Mouse (Mus musculus) NIH3T3 (cell line): ENCODE results near the gene Dnah3.
A peak's percentile ranks its signal among the peaks of the same experiment; 100 is the strongest.

Experiments used
- DNase-seq: peaks from one replicate; pipeline ENCODE4 v3.0.0-alpha.2; 2012; ENCODE audit warnings: low read depth

Gene Dnah3

DNA sequence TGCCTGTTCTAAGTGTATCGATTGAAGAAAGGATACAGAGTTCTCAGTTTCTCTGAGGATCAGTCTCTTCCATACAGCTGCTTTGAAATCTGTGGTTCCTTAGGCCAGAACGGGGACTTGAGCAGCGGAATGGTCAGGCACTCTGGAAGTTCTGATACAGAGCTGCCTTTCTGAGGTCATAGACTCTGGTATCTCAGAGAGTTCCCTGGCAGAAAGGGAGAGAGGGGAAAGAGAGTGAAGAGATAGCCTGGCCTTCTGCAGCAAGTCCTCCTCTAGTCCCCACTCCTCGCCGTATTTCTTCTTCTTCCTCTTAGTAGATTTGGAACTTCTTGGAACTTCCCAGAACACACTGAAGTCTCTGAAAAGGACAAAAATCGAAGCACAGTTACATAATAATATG is at the start of gene Dnah3:
Dnah3 (minus strand) TSS at position 101 of the 400 bp plus-strand sequence.
- DNase-seq: no peak

DNA sequence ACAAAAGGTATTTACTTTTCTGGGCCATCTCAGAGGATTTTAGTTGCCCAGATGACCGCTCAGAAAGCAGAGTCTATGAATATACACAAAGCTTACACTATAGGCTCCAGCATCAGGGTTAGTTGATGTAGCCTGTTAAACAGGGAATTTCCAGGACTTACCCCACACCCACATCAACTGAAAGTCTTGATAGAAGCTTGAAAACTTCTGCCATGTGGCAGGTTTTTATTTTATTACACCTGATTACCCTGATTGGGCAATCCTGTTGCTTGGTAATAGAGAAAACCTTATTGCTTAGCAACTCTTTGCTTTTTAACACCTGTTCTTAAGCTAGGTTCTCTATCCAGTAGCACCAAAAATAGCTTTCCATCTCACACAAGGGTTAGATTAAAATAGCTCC is 47.7 kb upstream of the Dnah3 start:
- DNase-seq: no peak

DNA sequence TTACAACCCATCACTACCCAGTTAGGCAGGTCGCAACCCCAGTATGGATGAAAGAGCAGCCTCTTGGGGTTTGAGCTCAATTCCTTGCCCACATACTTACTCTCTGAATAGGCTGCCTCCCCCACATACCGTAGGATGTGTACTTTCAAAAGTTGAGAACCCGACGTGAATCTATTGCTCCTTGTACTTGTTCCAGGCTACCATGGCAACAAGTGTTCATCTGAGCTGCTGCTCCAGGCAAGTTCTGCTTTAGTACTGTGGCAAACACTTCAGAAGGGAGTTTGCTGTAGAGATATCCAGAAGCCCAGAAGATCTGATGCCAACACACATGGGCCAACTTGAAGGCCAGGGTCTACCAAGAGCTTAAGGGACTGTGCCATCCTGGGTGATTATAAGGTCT is 33.9 kb upstream of the Dnah3 start:
- DNase-seq: peak; percentile 3

DNA sequence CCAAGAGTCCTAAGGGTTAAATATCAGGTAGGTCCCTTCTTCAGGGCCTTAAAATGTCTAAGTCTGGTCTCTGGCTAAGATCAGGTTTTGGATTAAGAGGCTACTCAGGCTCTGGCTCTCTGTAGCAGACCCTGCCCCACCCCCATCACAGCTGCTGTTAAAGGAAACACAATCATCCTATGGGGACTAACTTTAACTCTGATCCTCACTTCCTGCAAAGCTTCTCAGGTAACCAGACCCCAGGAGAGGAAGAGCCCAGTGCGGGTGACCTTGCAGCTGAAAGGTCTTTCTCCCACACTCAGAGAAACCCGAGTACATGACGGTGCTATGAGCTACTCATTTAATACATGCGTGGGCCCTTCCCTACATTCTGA is 32.6 kb upstream of the Dnah3 start:
- DNase-seq: no peak

DNA sequence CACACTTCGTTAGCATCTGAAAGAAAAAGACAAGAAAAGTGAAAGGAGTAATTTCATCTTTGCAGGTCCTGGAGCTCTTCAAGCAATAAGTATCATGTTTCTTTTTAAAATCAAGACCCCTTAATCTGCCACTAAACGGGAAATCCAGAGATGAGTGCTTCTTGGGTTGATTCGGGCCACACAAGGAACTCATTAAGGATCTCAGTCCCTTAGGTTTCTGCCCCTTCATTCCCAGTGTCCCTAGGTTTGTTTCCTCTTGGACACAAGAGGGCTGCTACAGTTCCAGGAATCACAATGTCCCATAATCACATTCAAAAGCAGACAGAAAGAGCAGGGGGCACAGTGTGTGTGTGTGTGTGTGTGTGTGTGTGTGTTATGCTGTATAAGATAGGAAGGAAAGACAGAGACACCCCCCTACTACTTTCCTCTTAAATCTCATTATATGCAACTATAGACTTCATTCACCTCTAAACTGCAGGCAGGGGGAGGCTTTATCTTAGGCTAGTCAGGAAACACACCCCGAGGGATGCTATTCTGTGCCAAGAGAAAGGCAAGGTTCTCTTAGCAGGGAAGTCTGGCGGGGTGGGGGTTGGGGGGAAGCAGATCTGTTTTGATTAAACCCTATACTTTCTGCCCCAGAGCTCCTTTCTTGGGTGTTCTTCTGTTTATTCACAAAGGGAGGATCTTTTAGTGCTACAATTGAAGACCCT is 32.1 kb upstream of the Dnah3 start:
- no peak for DNase-seq

DNA sequence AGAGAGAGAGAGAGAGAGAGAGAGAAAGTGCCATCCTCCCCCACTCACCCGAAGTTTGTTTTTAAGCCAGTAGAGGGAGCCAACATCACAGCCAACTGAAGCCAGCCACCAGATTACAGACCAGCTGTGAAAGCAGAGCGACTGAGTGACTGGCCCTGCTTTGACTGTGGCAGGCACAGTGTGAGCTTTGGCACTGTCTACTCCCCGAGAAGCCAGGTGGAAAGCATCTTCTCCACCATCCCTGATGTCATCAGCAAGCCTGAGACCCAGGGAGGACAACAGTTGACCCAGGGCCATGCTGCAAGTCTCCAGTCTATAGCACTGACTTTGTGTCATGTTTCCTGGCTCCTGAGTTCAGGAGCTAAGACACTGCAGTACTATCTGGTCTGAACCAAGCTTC is 29.8 kb upstream of the Dnah3 start:
- peak; percentile 73 for DNase-seq

DNA sequence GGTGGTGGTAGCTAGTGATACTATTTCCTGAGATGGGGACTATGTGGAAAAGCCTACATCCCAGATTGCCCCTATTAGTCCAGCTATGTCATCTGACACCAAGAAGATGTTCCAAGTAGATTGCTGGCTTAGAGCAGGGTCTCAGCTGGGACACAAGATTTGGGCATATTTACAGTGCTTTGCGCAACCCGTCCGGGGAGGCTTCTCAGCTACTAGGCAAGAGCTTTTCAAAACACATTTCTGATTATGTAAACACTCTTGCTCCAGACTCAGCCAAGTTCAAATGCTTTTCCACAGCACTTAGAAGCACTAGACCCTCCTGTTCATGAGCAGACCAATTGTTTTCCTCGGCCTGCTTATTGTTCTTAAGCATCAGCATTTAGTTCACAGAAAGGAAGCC is 28.7 kb upstream of the Dnah3 start:
- DNase-seq: peak; percentile 29

DNA sequence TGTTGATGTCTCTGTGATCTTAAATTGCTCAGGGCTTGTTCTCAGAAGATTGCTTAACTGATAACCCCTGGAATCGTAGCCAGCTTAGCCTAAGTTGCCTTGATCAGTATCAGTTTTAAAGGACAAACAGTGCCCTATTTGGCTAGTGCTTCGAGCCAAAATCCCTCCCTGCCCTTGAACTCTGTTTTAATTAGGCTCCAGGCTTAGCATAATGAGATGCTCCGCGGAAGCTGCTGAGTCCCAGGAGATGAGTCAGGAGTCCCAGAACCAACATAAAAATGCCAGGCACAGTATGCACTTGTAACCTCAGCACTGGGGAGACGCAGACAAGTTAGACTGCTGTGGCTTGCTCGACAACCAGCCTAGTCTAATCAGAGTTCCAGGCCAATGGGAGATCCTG is 22.4 kb upstream of the Dnah3 start:
- DNase-seq: no peak

DNA sequence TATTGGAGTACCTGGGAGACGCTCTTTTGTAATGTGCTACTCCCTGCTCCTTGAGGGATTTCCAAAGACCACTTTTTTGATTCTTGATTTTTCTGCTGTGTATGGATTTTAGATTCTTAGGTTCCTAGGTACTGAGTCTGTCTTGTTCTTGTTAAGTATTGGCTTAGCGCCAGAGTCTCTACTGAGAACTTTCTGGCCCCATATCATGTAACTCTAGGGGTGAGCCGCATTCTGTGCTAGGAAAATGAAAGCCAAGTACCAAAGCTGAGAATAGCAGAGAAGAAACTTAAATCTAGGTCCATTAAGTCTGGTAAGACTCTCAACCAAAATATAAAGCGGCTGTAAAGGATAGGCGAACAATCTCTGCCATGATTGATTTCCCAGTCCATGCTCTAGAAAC is 21.9 kb upstream of the Dnah3 start:
- no peak for DNase-seq

DNA sequence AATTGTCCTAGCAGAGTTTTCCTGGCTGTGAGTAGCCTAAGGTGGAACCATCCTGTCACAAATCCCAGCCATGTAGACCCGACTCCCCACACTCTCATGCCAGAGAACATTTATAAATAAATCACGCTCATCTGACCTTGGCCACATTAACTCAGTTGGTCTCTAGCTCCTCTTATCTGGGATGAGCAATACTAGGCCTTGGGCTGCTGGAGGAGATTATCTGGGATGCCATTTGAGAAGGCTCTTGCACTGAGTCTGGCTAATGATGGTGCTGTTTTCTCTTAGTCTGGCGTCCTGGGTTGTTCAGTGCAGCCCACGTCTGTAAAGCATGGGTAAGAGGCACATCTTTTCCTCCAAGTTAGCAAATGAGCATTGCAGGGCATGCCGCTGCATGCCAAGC is 14.6 kb upstream of the Dnah3 start:
- no peak for DNase-seq

DNA sequence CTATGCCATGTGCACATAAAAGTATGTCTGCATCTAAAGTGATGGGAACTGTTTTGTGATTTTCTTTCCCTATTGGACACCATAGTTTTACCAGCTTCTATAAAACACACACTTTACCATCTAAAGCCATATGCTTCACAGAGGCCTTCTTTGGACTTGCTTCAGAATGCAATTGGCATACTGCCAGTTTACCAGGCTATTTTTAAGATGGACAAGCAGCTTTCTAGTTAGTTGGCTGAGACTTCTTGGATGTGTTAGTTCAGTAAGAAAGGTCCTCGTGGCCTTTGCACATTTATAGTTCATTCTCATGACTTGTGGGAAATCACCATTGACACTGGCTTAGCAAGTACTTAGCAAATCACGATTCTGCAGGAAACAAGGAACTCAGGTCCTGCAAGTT is 11.3 kb upstream of the Dnah3 start:
- DNase-seq: peak; percentile 40

DNA sequence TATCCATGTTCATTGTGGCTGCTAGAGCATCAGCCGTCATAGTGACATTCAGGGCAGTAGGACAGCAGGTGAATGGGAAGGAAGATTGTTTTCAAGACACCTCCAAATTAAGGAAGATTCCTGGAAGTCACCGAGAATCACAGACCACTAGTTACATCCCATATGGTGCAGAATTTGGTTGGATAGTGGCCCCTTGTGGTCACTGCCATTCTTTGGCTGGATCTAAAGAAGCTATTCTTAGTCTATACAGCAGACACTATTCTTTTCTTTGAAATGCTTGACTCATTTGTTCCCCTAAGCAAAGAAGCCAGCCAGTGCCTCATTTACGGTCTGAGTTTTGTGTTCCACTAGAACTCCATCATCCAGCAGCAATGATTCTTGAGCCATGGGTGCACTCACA is 9.9 kb upstream of the Dnah3 start:
- peak; percentile 57 for DNase-seq

DNA sequence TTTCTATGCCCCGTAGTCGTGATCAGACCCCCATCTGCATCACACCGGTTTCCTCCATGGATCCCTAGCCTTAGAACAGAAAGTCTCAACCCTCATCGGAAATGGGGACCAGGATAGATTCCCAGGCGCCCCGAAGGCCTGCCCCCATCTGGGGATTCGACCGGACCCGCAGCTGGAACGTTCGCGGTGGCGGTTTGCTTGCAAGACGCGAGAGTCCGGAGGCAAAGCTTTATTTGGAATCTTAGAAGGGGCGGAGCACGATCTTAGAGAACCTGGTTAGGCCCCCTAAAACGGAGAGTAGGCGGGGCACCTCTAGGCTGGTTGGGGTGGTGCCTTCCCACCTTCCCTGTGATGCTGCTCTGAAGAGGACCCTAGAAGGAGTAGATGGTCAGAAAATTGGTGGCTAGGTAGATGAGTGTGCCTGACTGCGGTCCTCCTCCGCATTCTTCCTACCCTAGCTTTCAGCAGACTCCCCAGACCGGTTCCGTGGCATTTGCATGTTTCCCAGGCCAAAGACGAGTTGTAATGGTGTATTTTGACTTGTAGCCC is 8.0 kb upstream of the Dnah3 start:
- no peak for DNase-seq

DNA sequence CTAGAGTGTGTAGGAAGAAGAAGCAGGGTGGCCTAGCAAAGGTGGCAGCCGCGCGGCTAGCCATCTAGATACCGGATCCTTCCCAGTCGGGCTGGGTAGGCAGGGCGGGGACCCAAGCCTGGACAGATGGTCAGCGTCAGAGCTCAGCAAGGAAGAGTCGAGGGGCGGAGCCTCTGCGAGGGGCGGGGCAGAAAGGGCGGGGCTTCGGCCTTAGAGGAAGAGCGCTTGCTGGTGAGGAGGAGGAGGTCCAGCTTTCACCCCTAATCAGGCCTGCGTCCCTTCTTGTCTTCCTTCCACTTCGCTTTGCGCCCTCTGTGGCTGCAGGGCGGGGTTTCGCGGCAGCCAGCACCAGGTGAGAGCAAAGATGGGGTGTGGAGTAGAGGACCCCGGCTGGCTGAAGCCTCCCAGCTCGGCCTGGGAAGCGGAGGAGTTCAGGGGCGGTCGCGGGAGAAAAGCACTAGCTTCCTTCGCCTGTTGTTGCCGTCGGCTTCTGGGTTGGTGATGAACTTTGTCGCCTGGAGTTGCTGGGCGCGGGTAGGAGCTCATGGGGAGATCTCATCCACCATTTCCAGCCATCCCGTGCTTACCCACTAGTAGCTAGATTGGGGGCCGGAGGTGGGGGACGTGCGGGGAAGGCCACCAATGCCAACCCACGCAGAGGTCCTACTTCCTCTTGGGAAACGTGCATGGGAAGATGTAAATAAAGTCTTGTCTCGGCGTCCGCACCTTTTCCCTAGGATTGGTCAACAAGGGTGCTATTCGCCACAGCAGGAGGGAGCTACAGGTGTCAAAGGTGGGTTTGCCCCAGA is 7.3 kb upstream of the Dnah3 start, which contains the start of gene Tmem159:
Tmem159 (plus strand) TSS at position 190 of the 809 bp plus-strand sequence.
- peak; percentile 90 for DNase-seq

DNA sequence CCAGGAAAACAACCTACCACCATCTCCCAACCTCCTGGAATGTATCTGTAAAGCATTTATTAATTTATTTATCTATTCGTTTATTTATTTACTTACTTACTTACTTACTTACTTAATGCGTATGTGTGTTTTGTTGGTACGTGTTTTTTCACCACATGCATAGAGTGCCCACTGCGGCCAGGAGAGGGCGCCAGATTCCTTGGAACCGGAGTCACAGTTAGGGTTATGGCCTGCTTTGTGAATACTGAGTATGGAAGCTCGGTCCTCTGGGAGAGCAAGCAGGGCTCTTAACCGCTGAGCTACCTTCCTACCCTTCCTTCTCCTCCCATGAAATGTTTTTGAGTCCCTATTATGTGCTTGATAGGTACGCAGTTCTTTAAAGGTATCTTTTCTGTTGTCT is 3.3 kb upstream of the Dnah3 start:
- peak; percentile 67 for DNase-seq

DNA sequence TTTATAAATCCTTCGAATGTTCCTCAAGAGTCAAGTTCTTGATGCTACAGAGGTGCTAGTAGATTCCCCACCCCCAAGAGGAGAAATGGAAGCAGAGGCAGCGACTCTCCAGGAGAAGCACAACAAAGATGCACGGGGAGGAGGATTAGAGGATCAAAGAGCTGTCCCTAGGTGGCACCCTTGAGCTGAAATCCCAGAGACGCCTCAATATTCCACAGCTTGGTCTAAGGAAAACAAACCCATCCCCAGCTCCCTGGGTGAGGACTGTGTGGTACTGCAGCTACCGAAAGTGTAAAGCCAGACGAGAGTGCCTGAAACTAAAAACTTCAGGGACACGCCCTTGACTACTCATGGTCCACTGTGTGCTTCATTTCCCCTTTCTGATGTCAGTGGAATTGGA is 2.8 kb upstream of the Dnah3 start:
- DNase-seq: peak; percentile 73

DNA sequence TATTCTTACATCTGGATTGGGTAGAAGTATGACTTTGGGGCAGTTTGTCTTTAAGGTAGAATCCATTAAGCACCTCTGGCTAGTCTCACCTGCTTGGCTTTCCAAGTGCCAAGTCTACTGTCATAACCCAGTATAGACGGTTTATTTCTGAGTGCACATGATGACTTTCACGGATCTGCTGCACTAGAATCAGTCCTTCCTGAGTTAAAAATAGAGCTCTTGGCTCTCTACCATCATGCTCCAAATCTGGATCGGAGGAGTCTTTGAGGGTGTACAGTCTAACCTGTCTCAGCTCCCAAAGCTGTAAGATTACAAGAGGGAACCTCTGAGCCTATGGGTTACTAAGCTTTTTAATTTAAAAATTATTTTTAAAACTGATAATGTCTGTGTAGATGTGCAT is 864 bp downstream of the Dnah3 start:
- no peak for DNase-seq

DNA sequence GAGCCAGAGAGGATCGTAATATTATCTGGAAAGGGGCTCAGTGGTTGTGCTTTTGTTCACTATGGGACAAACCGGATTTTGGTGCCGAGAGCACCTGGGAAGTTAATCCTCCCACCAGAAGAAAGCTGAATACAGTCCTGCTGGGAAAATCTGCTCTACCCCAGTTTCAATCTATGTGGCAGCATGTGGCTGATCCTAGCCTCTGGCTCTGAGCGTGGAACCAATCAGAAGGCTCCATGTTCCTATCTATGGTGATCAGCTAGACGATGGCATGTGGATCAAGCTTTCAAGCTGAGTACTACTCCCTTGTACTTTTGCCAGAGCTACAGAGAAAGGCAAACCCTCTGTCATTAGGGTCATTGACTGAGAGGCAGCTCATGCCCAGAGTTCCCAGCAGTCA is 2.0 kb downstream of the Dnah3 start:
- no peak for DNase-seq

DNA sequence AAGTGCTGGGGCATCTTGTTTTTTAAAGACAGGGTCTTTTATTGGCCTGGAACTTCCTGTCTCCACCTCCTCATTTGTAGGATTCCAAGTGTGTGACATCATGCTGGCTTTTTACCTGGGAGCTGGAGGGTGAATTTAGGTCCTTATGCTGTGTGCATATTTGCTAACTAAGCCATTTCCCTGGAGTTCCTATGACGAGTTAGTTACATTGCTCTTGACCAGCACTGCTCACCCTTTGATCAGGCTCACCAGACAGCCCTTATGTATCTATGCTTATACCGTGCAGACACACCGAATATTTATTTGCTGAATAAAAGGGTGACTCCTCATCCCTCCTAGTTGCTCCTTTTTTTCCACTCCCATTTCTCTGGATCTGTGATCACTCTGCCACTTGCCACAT is 14.9 kb downstream of the Dnah3 start:
- DNase-seq: no peak

DNA sequence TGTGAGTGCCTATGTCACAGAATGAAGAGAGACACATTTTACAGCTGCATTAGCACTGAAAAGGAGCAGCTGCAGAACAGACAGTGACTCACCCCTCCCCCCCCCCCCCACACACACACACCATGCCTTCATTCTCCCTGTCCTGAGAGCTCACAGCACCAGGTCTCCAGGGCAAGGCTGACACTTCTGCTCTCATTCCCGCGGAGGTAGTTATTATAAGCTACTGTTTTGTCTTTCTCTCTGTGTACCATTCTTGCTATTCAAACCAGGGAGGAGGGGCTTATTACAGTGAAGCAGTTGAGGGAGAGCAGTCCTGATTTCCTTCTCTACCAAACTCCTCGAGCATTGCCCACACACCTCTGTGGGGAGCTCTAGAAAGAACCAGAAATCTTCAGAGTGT is 25.9 kb downstream of the Dnah3 start:
- no peak for DNase-seq

DNA sequence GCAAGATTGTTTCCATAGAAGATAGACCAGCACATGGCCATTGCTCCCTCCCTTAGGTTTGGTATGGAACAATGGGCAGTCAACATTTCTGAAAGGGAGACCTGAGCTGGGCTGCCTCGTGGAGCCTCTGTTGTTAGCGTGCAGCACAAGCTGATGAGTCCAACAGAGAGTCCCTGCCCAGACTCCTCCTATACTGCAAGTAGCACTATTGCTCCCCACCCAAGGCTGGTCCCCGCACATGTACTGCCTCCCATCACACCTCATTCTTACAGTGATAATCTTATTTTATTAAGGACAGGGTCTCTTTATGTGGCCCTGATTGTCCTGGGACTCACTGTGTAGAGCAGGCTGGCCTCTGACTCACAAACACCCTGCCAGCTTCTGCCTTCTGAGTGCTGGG is 27.0 kb downstream of the Dnah3 start:
- DNase-seq: no peak

DNA sequence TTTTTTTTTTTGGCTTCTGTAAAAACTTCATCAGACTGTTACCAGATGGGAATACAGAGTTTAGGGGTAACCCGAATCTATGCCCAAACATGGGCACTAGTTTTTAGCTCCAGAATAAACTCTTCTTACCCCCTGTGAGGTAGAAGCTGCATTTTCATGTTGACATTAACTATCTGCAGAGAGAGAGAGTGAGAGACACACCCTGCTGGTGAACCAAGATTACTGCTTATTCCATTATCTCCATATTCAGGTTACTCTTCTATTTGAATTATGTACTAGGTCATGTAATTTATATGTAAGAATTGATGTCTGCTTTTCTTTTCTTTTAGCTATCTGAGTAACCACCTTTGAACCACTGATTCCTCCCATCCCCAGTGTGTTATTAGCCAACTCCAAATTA is 31.0 kb downstream of the Dnah3 start:
- DNase-seq: peak; percentile 3

DNA sequence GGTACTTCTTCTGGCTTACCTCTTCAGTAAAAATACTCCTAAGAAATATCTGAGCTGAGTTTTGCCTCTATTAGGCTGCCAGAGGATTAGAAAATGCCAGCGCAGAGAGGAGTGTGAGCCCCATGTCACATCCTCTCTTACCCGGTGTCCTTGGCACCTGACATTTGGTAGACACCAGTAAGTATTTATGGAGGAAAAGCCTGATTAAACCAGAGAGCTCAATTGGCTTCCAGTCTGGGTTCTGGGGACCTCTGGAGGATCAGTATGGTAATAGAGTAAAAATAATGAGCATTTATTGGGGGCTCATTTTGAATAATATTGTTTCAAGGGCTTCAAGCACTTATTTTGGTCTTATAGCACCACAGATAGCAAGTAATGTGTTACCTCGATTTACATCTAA is 39.6 kb downstream of the Dnah3 start:
- DNase-seq: peak; percentile 22
